Mouse (Mus musculus) hindlimb bud, embryonic 11.5 days (tissue): ENCODE measurements at regions not wholly inside any gene's neighbourhood (a gene's known extent, or its start where the extent isn't known, plus 50 kb on each side); places are given as distances from the start of the nearest gene placed in this dataset.

Experiments
- DNase-seq: peaks from one replicate; pipeline ENCODE4 v3.0.0-alpha.2; 2012; ENCODE audit warnings: low read depth, low spot score; ENCODE audit errors: extremely low spot score

GRCm38 (mm10) chr1:137874361-137874760 lies 301.1 kb downstream of the Ptprc start:
- no peak for DNase-seq

- no peak for DNase-seq
These were observed 301.9 kb downstream of the Ptprc start for GRCm38 (mm10) chr1:137873628-137874027.

GRCm38 (mm10) chr1:137865030-137865429 lies 310.5 kb downstream of the Ptprc start:
- no peak for DNase-seq

- DNase-seq = no peak
These were observed 312.0 kb downstream of the Ptprc start for GRCm38 (mm10) chr1:137863506-137863905.

GRCm38 (mm10) chr1:137852262-137852661 lies 323.2 kb downstream of the Ptprc start:
- DNase-seq = no peak

- no peak for DNase-seq
These were observed 328.1 kb downstream of the Ptprc start for GRCm38 (mm10) chr1:137847311-137847923.

- DNase-seq = no peak
These were observed 328.7 kb downstream of the Ptprc start for GRCm38 (mm10) chr1:137846857-137847256.

GRCm38 (mm10) chr1:137840531-137840930 lies 335.0 kb downstream of the Ptprc start:
- DNase-seq = no peak

GRCm38 (mm10) chr1:137839703-137840102 lies 335.8 kb downstream of the Ptprc start:
- DNase-seq = no peak

- DNase-seq = no peak
These were observed 336.2 kb downstream of the Ptprc start for GRCm38 (mm10) chr1:137839263-137839662.

GRCm38 (mm10) chr1:137838357-137838756 lies 337.2 kb downstream of the Ptprc start:
- DNase-seq = no peak

GRCm38 (mm10) chr1:137833535-137833934 lies 342.0 kb downstream of the Ptprc start:
- DNase-seq = no peak

- DNase-seq = no peak
These were observed 344.2 kb downstream of the Ptprc start for GRCm38 (mm10) chr1:137831284-137831683.

- DNase-seq = no peak
These were observed 348.1 kb downstream of the Ptprc start for GRCm38 (mm10) chr1:137827379-137827778.

GRCm38 (mm10) chr1:137815401-137815888 lies 360.1 kb downstream of the Ptprc start:
- DNase-seq = no peak

GRCm38 (mm10) chr1:137814556-137814955 lies 361.0 kb downstream of the Ptprc start:
- DNase-seq = no peak

GRCm38 (mm10) chr1:137813716-137814115 lies 361.8 kb downstream of the Ptprc start:
- DNase-seq = no peak

GRCm38 (mm10) chr1:137811981-137812380 lies 363.5 kb downstream of the Ptprc start:
- DNase-seq = no peak

GRCm38 (mm10) chr1:137806742-137807141 lies 368.8 kb downstream of the Ptprc start:
- DNase-seq = no peak

GRCm38 (mm10) chr1:137806252-137806651 lies 369.3 kb downstream of the Ptprc start:
- no peak for DNase-seq

- no peak for DNase-seq
These were observed 373.4 kb downstream of the Ptprc start for GRCm38 (mm10) chr1:137802119-137802518.

GRCm38 (mm10) chr1:137800752-137801151 lies 374.8 kb downstream of the Ptprc start:
- DNase-seq = no peak

GRCm38 (mm10) chr1:137788789-137789188 lies 386.7 kb downstream of the Ptprc start:
- no peak for DNase-seq
